Mouse (Mus musculus) frontal cortex, postnatal 25 days (tissue): ENCODE results near the gene Capza2.

Experiments used
- DNase-seq, 2 experiments: peaks; one replicate each; pipeline ENCODE4 v3.0.0; 2022; ENCODE audit warnings: low spot score in 2 of 2

Gene Capza2

GRCm38 (mm10) chr6:17705973-17706372 lies 69.9 kb downstream of the Capza2 start:
- DNase-seq, result no peak
